Mouse (Mus musculus) small intestine, adult 2 months (tissue): ENCODE data around the gene Olfr522. TPM values are rescaled to one million over a fixed set of nuclear protein-coding genes. Genes with fewer than 3 reads are reported as not detected.

ENCODE experiments used
- H3K27ac ChIP-seq: fragments of 200-500 bp; 2 replicates; pipeline ENCODE4 v1.5.1; 2012; ENCODE audit warnings: low read depth, low read length, control low read depth, inconsistent platforms; ENCODE audit not compliant: insufficient read depth
- H3K27me3 ChIP-seq: fragments of 200-500 bp; 2 replicates; pipeline ENCODE4 v1.6.1; 2012; ENCODE audit warnings: mild to moderate bottlenecking, moderate library complexity, low read length, inconsistent platforms; ENCODE audit not compliant: control insufficient read depth, insufficient read depth
- H3K36me3 ChIP-seq: fragments of 200-500 bp; 2 replicates; pipeline ENCODE4 v1.6.1; 2012; ENCODE audit warnings: mild to moderate bottlenecking, low read length, control low read depth, inconsistent platforms; ENCODE audit not compliant: control insufficient read depth, insufficient read depth
- H3K4me1 ChIP-seq: fragments of 200-500 bp; 2 replicates; pipeline ENCODE4 v1.6.1; 2012; ENCODE audit warnings: low read length, inconsistent platforms, mixed read lengths; ENCODE audit not compliant: control insufficient read depth, insufficient read depth, insufficient read length
- H3K4me3 ChIP-seq: fragments of 200-500 bp; 2 replicates; pipeline ENCODE4 v1.5.1; 2012; ENCODE audit warnings: low read depth, mild to moderate bottlenecking, control low read depth, inconsistent platforms, low read length, moderate library complexity
- CTCF ChIP-seq: fragments of 200-500 bp; IDR thresholded peaks from 2 replicates; pipeline ENCODE4 v1.5.1; 2012; ENCODE audit warnings: low read depth, mild to moderate bottlenecking, control low read depth, inconsistent platforms, low read length, moderate library complexity, mixed read lengths; ENCODE audit not compliant: insufficient replicate concordance, insufficient read length; ENCODE audit errors: extremely low read depth
- POLR2A ChIP-seq: fragments of 200-500 bp; IDR thresholded peaks from 2 replicates; pipeline ENCODE4 v1.6.1; 2012; ENCODE audit warnings: low read depth, mild to moderate bottlenecking, control low read depth, inconsistent platforms, low read length, moderate library complexity
- WGBS: fragments of 180-500 bp; shearing (Covaris S2); methylation state at CpG from one replicate; pipeline ENCODE4 v1.1.7; 2018; 5-methylcytosine and 5-hydroxymethylcytosine counted together
- polyA plus RNA-seq: library from polyadenylated mRNA; depleted of rRNA; stranded (reverse); fragments of >200 nt; gene quantifications from 2 replicates; pipeline ENCODE4 v1.2.3, GENCODE M21; 2012

Gene Olfr522
- polyA plus RNA-seq, 1 experiment, result not detected

- Histone ChIP-seq H3K27ac (no peak overlapping the region), H3K4me1 (no peaks in the 10 kb centered on the region), H3K4me3 (no peak overlapping the region), H3K36me3 (no peaks in the 10 kb centered on the region), H3K27me3 (no peaks in the 10 kb centered on the region)
- WGBS, result 66% methylated on average over 1 of the region's 1 CpGs
- TF ChIP-seq CTCF, result no peak
- no peak for TF ChIP-seq POLR2A
Observed at GRCm38 (mm10) chr7:140167950-140168349, 3.4 kb upstream of the Olfr522 start.

GRCm38 (mm10) chr7:140160363-140160762 is 4.2 kb downstream of the Olfr522 start:
- 80% methylated on average over 3 of the region's 3 CpGs for WGBS
- Histone ChIP-seq H3K27me3 (peaks cover under 1% of the 10 kb centered on the region; the same call in 1 of the 2 replicates), H3K36me3 (no peaks in the 10 kb centered on the region), H3K4me3 (no peak overlapping the region), H3K4me1 (no peaks in the 10 kb centered on the region), H3K27ac (no peak overlapping the region)
- no peak for TF ChIP-seq POLR2A
- no peak for TF ChIP-seq CTCF

DNA sequence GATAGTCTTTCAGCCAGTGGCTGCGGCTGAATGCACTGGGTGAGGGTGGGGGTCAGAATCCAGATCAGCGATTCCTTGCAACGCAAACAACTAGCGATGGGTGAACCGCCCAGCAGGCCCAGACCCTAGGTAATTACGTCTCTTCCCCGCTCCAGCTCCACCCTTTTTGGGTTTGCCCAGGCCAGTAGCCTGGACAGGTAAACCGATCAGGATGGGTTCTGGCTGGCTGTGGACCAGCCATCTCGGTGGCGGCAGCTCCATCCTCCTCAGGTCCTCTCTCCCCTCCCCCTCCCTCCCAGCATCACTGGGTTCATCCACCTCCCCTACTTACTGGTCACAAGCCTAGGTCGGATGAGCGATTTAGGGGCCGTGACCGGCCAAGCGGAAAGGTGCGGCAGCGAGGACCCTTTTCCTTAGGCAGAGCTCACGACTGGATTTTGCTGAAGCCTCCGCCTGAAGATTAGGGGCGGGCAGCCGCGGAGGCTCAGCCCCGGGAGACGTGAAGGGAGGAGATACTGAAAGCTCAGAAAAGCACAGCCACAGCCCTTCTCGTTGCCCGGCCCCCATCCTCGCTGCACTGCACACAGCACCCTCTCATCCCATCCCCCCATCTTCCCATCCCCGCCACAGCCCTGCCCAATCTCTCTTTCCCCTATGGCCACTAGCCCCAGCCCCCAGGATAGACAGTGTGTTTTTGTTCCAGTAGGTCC is 10.2 kb downstream of the Olfr522 start, which contains the start of gene Sprn:
Sprn (minus strand) TSS at position 660 of the 710 bp plus-strand sequence.
- Histone ChIP-seq H3K27ac (no peak within 1 kb of the TSS), H3K4me3 (peak within 1 kb of the TSS; percentile 7; the same call in 1 of the 2 replicates), H3K36me3 (peaks cover 4% of the 10 kb centered on the region; the same call in 1 of the 2 replicates), H3K4me1 (no peaks in the 10 kb centered on the region), H3K27me3 (peaks cover 16% of the 10 kb centered on the region)
- TF ChIP-seq CTCF, result no peak
- no peak for TF ChIP-seq POLR2A
- 6% methylated on average over 28 of the region's 28 CpGs for WGBS

DNA sequence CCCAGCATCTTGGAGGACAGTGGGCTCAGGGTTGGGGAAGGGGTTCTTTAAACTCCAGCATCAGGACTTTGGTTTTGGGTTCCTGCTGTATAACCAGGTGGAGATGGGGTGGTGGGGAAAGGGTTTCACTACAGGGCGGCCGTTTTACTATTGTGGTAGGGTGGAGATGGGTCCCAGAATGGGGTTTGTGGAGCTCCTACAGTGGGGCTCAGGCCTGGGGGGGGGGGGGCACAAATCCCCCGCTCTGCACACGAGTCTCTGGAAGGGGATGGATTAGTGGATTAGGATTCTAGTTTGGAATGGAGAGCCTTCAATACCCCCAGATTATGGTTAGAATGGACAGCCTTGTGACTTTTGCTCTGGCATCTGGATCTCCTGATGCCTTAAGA is 10.7 kb downstream of the Olfr522 start:
- peaks cover 4% of the 10 kb centered on the region; the same call in 1 of the 2 replicates for H3K36me3 ChIP-seq
- no peak overlapping the region for H3K4me3 ChIP-seq
- 30% methylated on average over 4 of the region's 4 CpGs for WGBS
- TF ChIP-seq POLR2A (no peak), CTCF (no peak)
- H3K27me3 ChIP-seq, result peaks cover 16% of the 10 kb centered on the region
- H3K27ac ChIP-seq, result no peak overlapping the region
- no peaks in the 10 kb centered on the region for H3K4me1 ChIP-seq

DNA sequence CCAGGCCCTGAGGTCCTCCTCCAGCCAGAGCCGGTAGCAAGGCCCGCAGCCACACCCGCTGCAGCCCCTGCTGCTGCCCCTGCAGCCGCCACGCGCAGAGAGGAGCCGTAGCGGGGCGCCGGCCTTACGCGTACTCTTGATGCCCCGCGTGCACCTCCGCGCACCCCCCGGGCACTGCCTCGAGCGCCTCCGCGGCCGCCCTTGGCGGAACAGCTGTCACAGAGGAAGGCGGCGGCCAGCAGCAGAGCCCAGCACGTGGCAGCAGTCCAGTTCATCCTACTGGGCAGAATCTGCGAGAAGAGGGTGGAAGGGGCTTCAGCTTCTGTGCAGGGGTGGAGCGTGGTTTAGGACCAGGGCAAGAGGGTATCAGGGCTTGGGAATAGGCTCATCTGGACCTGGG is 11.2 kb downstream of the Olfr522 start:
- TF ChIP-seq CTCF, result no peak
- no peak for TF ChIP-seq POLR2A
- Histone ChIP-seq H3K4me1 (no peaks in the 10 kb centered on the region), H3K27me3 (peaks cover 16% of the 10 kb centered on the region), H3K36me3 (peaks cover 4% of the 10 kb centered on the region; the same call in 1 of the 2 replicates), H3K27ac (no peak overlapping the region), H3K4me3 (no peak overlapping the region)
- 7% methylated on average over 28 of the region's 28 CpGs for WGBS

DNA sequence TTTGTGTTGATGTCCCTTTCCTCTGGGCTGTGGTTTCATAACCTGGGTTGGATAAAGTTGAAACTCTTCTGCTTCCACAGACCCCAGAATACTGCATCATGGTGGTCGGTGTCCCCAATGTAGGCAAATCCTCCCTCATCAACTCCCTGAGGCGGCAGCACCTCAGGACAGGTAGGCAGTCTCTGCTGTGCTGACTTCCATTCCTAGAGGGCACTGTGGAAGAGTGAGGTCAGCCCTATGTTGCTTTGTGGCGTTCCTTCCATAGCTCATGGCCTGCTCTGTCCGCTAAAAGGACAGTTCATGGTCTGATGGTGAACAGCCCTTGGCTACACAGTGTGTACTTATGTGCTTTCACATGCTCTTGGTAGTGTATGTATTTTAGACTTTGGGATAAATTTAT is 20.0 kb downstream of the Olfr522 start:
- Histone ChIP-seq H3K36me3 (peaks cover 6% of the 10 kb centered on the region; the same call in 1 of the 2 replicates), H3K4me1 (no peaks in the 10 kb centered on the region), H3K27ac (no peak overlapping the region), H3K27me3 (no peaks in the 10 kb centered on the region), H3K4me3 (no peak overlapping the region)
- no peak for TF ChIP-seq CTCF
- no peak for TF ChIP-seq POLR2A
- 94% methylated on average over 4 of the region's 4 CpGs for WGBS

DNA sequence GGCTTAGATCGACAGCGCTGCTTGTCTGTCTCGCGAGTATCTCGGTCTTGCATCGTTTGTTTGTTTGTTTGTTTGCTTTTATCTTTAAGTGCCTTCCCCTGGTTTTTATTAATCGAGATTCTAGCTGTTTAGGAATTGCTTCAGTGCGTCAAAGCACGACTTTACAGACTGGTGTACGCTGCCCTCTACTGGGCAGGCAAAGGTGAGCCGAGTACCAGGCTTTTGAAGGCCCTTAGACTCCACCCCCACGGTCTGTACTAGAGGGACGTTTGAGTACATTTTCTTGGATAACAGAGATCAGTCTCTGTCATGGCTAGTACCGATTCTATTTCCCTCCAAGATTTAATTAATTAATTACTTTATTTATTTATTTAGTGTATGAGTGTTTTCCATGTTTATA is 23.2 kb downstream of the Olfr522 start:
- no peaks in the 10 kb centered on the region for H3K27me3 ChIP-seq
- 4% methylated on average over 14 of the region's 14 CpGs for WGBS
- H3K27ac ChIP-seq, result no peak overlapping the region
- H3K4me3 ChIP-seq, result no peak overlapping the region
- H3K36me3 ChIP-seq, result peaks cover 2% of the 10 kb centered on the region; the same call in 1 of the 2 replicates
- H3K4me1 ChIP-seq, result peaks cover 5% of the 10 kb centered on the region; the same call in 1 of the 2 replicates
- TF ChIP-seq POLR2A (no peak), CTCF (peak; percentile 85; the same call in 1 of the 2 replicates)
